Mouse (Mus musculus) kidney, postnatal 25 days (tissue): ENCODE results near the gene Tead1.
A peak's percentile ranks its signal among the peaks of the same experiment; 100 is the strongest.

Source experiments
- DNase-seq, 2 experiments: peaks; one replicate each; pipeline ENCODE4 v3.0.0; 2021; ENCODE audit warnings: mixed read lengths in 2 of 2

Gene Tead1

DNA sequence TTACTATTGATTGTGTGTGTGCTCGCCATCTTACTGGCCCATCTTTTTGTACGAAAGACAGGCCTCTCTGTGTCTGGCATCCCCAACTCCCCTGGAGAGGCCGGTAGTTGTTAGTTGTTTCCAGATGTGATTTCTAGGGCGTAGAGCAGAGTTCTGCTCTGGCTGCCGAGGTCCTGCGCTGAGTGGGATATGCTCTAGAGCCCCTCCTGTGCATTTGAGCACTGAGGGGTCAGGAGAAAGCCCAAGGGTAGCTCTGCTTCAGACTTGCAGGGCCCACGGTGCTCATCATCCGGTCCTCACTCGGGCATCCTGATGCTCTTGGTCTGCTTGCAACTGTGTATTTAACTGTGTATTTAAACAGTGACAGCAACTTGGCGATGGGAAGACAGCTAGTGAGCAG lies 7.5 kb downstream of the Tead1 start:
- no peak for DNase-seq

DNA sequence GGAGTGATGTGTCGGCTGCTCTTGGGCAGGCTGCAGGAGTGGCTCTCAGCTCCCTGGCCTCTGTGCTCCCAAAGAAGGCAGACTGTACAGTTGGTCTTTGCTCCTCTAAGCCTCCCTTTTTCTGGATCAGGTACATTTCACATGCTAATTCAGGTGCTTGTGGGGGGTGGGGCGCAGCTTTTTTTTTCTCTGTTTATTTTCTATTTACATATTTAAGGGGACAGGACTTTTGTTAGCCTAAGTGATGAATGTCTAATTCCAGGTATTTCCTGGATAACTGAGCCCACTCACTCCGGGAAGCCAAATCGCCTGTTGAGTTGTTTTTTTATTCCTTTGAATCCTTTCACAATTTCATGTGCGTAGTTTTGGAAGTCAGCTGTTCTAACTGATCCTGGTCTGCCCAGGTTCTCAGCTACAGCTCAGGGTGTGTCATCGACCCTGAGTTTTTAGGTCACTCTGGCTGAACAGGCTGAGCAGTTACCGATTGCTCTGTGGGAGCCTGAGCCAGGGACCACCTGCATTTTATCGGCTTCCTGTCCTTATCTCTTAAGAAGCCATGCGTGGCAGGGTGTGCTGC lies 9.4 kb downstream of the Tead1 start:
- peak; percentile 55 to 58 for DNase-seq

DNA sequence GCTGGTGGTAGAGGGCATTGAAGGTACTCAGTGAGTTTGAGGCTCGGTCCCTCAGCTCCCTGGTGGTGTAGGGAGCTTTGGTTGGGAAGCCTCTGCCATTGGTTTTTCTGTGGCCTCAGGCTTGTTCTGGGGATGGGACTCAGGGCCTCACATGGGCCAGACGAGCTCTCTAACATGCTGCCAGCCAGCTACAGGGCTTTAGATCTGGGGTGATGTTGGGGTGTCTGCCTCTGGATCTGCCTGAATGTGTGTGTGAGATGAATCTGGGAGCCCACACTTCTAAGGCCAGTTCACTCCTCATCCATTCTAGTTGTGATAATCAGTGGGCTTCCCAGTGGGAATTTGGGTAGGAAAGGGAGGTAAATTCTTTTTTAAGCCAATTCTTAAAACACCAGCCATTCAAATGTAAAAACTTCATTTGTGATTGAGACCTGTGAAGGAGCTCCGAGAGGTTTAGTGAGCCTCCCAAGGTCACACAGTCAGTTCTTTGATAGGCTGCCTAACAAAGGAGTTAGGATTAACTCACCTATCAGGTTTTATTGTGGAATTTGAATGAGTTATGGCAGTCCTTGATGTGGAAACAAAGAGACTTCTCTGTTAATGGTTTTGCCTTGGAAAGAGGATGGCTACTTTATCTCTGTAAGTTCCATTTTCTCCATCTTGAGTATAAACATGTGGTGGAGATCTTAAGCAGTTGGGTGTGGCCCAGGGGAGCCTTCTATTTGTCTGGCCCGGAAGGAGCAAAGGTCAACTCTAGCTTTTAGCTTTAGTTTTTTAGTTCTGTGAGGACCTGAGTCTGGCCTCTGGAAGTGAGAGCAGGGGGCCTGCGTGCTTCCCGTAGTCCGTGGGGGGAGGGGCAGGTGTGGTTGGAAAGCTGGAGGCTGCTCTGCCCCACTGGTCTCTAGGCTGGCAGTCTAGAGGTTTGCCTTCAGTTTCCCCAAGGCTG lies 12.0 kb downstream of the Tead1 start:
- peak; percentile 75 to 82 for DNase-seq

DNA sequence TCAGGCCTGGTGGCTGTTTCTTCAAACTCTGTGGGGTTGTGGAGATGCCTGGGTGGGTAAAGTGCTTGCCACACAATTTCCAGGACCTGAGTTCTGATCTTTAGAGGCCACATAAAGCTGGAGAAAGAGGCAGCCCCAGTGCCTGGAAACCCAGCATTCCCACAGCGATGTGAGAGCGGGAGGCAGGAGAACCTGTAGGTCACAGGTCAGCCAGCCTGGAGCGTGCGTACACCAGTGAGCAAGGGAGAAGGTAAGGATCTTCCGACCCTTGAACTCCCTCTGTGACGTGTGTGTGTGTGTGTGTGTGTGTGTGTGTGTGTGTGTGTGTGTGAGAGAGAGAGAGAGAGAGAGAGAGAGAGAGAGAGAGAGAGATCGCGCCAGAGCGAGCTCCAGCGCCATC lies 14.4 kb downstream of the Tead1 start:
- peak in 1 of 2 experiments; percentile 51 for DNase-seq

DNA sequence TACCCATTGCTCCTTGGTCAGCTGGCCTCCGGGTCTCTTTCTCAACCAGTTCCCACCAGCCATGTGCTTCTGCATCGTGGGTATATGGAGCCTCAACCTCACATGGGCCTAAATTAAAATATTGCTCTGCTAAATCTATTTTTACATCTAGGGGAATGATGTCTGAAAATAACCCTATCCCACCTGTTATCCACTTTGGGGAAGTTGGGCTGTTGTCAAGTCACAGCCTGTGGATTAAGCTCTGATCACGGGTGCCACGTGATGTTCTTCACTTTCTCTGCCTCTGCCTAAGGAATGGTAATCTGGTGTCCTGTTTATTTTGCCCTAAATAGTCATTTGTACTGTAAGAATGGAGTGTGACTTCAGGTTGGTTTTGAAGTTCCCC lies 17.7 kb downstream of the Tead1 start:
- DNase-seq, result no peak

DNA sequence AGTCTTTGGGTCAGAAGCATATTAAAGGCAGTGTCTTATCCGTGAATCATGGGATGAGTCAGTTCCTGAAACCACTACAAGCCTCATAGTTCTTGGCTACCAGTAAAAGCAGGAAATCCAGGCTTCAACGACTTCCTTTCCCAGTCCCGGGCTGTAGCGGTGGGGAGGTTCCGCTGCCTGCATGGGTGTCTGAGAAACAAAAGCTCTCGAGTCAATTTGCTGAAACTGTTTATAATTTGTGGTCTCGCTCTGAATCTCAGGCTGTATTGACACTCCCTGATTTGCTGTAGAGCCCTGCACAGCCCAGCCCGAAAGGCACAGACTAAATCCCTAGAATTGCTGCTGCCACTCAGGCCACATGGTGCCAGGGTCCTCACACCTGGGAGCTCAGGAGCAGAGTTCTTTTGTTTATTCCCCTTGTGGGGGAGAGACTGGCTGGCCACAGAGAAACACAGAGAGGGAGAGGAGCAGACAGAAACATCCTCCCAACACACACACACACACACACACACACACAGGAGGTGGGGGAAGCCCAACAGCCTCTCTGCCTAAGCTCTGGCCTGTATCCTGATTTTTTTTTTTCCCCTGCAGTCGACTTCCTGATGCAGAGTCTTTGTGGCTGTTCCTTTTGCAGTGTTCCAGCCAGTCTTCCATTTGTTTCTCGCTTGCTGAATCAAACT lies 18.2 kb downstream of the Tead1 start:
- DNase-seq, result peak; percentile 58 to 75

DNA sequence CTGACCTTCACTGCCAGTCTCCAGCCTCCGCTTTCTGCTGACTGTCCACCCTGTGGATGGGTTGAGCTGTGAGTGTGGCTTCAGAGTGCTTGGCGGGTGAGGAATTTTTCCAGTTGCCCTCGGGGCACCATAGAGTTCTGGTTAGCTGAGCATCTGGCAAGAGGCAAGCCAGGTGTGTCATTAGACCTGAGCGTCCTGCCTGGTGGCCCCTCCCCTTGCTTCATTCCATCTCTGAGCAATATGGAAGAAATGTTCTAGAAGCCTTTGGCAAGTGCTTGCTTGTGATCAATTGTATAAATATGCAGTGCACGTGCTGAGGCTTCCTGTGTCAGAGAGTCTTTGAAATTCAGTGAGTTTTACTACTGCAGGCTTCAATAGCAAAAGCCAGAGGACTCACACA lies 21.0 kb downstream of the Tead1 start:
- DNase-seq, result peak; percentile 78 to 88

DNA sequence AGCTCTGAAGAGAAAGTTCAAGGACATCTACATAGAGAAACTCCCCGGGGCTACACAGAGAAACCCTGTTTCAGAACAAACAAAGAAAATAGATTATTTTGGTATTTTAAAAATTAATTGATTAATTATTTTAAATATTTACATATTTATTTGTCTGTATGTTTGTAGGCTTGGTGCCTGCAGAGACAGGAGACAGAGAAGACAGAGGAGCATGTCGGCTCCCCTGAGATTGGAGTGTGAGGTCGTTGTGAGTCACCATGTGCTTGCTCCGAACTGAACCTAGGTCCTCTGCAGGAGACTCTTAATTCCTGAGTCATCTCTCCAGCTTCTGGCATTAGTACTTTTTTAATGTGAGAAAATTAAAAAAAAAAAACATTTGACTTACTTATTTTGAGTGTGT lies 24.2 kb downstream of the Tead1 start:
- DNase-seq, result no peak

DNA sequence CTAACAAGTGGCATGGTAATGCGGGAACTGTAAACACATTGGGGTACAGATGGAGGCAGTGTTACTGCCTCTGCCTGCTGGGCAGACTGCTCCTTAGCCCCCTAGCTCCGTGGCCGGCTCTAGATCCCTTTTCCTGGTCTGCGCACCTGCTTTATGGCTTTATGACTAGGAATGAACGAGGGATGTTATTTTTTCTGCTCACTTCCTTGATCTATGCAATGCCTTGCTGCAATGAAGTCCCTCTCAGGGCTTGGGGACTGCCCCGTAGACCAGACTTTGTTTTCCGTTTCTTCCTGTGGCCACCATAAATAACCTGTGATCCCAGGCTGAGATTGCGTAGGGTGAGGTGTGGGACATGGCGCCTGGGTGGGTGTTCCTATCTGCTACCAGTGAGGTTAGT lies 26.8 kb downstream of the Tead1 start:
- DNase-seq, result no peak

DNA sequence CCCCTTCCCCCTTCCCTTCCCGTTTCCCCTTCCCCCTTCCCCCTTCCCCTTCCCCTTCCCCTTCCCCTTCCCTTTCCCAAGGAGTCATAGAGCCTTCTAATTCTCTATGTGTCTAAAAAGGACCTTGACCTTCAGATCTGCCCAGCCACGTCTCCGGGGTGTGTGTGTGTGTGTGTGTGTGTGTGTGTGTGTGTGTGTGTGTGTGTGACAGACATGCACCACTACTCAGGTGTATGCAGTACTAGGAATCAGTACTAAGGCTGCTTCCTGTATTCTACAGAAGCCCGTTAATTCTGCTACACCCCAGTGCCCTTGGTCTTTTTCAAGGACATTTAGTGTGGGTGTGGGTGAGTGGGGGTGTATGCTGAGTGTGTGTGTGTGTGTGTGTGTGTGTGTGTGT lies 27.6 kb downstream of the Tead1 start:
- peak in 1 of 2 experiments; percentile 54 for DNase-seq

DNA sequence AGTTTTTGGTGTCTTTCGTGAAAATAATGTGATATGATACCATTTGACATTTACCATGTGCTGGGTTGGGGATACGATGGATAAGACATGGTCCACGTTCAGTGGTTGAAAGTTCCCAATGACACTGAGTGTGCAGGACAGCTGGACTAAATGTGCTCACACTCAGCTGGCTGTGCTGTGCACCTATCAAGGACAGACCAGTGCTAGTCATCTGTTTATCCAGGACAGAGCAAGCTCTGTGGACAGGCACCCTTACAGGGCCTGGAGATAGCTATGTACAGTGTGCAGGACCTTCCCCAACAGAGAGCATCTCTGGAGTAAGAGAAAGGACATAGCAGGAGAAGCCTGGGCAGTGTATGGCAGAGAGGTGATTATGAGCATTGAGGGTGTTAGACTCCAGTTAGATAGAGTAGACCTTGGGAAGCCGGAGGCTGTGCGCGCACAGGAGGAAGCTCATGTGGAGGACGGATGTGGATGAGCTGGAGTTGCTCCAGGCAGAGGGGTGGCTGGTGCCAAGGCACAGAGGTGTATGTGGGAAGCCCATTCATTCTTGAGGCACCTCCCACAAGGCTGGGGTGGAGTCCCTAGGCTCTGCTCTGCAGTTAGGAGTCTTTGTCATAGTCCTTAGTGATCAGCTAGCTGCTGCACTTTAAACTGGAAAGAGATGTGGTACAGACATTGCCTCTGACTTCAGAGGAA lies 31.4 kb downstream of the Tead1 start:
- DNase-seq, result peak; percentile 57 to 63

DNA sequence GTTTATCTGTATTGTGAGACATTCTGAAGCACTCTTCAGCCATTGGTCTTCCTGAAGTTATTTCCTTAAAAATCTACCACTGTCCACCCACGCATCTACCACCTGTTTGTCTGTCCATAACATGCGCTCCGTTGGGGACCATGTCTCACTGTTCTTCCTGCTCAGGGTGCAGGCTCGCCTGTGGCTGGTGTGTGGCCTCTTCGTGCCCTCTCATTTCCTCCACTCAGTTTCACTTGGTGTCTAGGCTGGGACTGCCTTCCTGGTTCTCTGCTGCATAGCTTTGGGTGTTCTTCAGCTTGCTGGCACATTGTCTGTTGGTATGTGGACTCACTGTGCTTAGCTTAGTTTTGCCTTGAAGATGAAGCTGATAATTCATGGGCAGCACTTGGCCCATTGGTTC lies 32.9 kb downstream of the Tead1 start:
- no peak for DNase-seq

DNA sequence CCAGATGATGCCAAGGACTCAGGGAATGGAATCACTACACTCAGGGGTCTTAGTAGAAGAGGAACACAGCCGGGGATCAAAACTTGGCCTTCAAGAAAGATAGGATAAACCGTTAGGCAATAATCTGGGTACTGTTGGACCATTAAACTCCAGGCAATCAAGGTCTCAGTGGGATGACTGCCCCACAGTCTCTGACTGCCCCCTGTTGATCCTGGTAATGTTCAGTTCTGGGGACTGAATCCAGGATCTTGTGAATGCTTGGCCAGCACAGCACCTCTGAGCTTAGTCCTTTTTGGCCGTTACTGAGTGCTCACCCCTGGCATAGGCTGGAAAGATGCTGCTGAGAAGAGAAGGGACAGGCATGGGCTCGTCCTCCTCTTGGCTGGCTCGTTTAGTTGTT lies 34.4 kb downstream of the Tead1 start:
- no peak for DNase-seq

DNA sequence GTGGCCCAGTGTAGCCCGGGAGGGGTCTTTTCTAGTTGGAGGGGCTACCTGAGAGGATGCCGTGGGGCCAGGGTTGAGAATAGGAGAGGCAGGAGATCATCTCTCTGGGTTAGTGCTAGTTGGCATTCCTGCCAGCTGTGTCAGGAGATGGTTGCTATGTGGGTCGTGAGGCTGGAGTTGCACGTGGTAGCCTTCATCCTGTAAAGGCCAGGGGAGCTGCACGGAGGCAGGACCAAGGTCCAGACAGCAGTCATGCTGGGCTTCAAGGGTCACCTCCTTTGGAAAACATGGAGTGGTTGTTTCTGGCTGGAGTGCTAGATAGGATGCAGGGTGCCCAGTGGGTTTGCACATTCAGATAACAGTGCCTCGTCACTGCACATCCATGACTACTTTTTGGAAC lies 35.7 kb downstream of the Tead1 start:
- DNase-seq, result peak; percentile 72 to 91

DNA sequence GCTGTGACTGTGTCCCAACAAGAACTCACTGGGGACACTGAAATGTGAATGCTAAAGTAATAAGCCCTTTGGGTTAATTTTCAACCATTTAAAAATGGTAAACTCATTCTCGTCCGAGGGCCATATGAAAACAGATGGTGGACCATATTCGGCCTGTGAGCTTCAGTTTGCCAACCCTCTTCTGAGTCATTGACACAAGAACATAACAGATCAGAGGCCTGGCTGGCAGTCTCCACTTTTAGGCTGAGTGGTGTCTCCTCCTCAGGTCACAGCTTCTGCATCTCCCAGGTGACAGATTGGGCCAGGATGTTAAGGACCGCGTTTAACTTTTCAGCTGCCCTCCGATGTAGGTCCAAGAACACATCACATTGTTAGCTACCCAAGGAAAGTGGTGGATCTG lies 37.6 kb downstream of the Tead1 start:
- DNase-seq, result no peak

DNA sequence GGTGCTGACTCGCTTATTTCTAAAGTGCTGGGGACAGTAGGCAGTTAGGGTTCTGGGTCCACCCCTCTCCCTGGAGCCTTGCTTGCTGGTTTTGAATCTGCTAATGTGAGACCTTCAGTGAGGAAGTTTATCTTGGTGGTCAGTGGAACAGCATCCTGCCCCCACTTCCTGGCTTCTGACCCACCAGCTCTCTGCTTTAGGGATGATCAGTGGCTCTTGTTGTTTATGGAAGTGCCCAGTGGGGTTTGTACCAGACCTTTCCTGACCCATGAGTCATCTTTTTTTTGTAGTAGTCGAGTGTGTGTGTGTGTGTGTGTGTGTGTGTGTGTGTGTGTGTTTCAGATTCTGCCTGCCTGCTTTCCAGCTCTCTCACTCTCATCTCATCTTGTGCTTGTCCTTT lies 38.6 kb downstream of the Tead1 start:
- peak; percentile 45 to 57 for DNase-seq

DNA sequence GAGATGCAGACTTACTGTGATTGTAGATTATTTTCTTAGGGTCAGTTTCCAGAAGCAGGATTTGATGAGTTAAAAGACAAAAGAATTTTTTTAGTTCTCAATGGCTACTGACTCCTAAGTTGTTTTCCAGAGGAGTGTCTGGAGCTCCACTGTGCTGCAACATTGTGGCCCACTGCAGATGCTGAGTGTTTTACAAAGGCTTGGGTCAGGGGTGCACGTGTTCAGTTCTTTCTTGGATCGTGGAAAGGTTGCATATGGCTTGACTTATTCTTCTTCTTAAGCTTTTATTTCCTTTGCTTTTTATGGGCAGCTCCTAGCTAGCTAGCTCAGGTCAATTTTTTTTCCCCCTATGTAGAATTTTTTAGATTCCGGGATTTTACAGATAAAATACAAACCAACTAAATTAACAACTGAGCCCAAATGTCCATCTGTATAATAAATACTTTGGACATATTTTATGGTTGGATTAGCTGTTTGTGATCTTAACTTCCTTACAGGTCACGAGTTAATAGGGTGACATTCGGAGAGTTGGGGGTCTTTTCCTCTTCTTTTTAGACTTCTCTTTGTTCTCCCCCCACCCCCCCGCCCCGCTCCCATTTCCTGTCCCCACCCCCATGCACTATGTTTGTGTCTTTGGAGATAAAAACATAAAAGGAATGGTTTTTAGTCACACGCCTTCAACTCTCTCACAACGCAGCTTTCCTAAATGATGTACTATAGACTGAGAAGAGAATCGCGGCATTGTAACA lies 40.5 kb downstream of the Tead1 start:
- DNase-seq, result no peak

DNA sequence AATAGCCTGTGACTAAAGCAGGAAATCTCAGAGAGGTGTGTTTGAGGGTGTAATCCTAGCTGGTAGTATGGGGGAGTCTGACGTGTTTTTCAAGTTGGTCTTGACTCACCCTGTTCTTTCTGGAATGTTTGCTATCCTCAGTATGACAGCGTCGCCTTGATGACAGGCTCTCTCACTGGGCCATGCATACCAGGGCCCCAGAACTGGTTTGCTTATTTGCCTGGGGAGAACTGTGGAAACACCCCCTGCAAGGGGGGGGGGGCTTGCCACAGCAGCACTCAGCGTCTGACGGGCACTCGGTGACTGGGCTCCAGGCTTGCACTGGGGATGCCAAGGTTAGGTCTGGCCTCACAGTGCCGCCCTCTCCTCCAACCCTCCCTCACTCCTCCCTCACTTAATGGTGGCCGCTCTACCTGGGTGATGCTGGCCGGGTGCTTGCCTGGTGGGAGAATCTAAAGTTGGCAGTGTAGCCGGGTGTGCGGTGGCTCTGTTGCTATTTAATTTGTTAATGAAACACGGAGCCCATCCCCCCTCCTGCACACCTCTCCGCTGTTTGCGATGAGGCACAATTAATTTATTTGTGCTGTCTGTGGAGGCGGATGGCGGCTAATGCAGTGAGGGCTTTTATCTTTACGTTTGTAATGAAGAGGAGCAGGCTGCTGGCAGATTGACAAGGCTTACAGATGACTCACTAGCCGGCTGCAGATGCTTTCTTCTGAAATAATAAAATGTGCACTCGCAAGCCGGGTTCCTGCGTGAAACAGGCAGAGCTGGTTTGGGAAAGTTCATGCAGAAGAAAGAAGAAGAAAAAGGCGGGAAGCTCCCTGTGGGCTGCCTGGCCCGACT lies 41.2 kb downstream of the Tead1 start:
- peak; percentile 57 to 69 for DNase-seq

DNA sequence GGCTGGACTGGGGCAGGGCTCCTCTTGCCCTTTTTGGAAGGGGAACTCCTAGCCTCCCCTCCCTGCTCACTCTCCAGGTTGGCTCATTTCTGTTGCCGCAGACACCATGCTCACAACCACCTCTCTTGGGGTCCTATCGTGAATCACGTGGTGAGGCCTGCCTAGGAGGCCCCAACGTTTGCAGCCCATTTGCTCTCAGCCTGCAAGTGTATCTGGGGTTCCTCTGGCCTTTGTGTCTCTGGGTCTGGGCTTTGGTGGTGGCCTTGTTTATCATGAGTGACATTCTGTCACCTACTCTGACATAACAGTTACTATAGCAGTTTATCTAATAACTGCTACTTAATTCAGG lies 41.8 kb downstream of the Tead1 start:
- DNase-seq, result no peak

DNA sequence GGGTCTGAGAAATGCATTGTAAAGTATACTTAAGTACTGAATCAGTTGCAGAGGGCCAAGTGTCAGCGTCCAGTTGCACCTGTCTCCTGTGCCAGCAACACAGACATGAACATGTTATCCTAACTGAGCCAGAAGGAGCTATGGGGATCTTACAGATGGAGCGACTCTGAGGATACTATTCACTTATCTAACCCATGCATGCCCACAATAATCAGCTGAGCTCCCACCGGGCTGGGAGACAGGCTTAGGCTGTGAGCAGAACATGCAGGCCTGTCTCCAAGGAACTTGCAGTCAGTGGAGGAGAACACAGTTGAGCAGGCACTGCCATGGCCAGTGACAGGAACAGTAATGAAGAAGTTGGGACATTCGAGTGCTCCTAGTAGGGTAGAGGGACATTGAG lies 42.7 kb downstream of the Tead1 start:
- DNase-seq, result no peak

DNA sequence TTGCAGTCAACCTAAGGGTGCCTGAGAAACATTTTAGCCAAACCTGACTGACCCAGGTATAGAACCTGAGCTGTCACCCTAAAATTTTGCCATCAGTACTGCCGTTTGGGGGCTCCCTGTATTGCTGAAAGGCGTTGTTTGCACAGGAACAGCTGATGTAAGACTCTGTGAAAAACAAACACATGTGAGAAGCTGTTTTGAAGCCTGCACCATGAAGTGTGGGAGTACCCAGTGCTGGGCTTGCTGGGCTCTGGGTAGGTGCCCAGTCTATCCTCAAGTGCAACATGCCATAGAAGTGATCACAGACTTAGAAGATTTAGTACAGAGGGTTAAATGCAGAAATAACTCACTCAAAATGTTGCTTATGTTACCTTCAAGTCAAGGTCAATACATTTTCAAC lies 49.3 kb downstream of the Tead1 start:
- no peak for DNase-seq

DNA sequence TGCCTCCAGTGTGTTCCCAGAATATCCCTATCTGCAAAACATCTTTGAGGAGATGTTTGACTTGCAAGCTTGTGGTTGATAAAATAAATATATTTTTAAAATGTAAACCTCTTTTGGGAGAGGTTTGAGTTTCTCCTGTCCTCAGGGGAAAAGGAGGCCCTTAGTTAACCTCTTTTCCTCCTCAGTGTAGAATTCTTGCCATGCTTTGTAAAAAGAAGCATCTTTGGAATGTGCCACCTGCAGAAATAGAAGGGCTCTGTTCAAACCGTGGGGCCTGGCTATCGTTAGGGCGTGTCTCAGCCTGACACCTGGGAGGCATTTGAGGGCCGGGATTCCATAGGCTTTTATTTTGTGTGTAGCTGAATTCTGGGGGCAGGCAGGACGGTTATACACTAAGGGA lies 51.1 kb downstream of the Tead1 start:
- DNase-seq, result no peak
